Mouse (Mus musculus) megakaryocyte, embryonic 14.5 days (primary cell): ENCODE measurements around the gene Epb42.

ENCODE experiments used
- FLI1 ChIP-seq: IDR thresholded peaks from 2 replicates; pipeline ENCODE4 v1.6.1; 2012; ENCODE audit warnings: low read length, inconsistent platforms, mixed read lengths
- GATA1 ChIP-seq: IDR thresholded peaks from 3 replicates; pipeline ENCODE4 v1.6.1; 2012; ENCODE audit warnings: mixed read lengths, low read length, inconsistent platforms, borderline replicate concordance

DNA sequence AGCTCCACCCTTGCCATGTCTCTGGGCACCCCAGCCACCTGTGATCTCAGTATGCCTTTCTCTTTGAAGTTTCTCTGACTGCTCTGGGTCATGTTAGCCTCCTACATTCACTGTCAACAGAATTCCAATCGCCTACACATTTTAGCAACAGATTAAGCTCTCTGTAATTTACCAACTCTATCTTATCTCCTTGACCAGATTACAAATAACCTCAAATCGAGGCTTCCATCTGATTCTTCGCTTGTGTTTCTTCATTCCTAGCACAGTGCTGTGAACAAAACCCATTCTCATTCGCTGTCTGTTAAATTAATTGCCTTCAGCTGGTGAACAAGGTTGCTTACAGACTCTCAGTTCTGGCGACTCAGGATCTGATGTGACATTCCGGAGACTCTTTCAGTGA, 21.1 kb upstream of the Epb42 start:
- TF ChIP-seq FLI1, result no peak
- no peak for TF ChIP-seq GATA1
